Mouse (Mus musculus) B cell, adult (primary cell): ENCODE measurements around the gene Tubg2. TPM values are rescaled to one million over a fixed set of nuclear protein-coding genes. Genes with fewer than 3 reads are reported as not detected.

Experiments
- total RNA-seq: library from RNA; stranded (reverse); gene quantifications from 4 replicates; pipeline ENCODE4 v1.2.4, GENCODE M21; 2023; ENCODE audit not compliant: inconsistent age

The Tubg2 gene
- total RNA-seq: 2.9 to 6.1 TPM (median 3.9 TPM) in 4 replicates

GRCm38 (mm10) chr11:101155728-101156371 lies at the start of gene Tubg2:
TSS of gene Tubg2 (plus strand) at chr11:101155907.

GRCm38 (mm10) chr11:101119761-101120544 lies 35.8 kb upstream of the Tubg2 start, which contains the start of the genes Retreg3 and Tubg1:
TSS of gene Retreg3 (minus strand) at chr11:101119893.
TSS of gene Tubg1 (plus strand) at chr11:101119938.

GRCm38 (mm10) chr11:101170354-101170810 lies 14.7 kb downstream of the Tubg2 start, which contains the start of gene Cntnap1:
TSS of gene Cntnap1 (plus strand) at chr11:101170523.

GRCm38 (mm10) chr11:101170811-101171610 lies 15.3 kb downstream of the Tubg2 start, which contains the start of gene Plekhh3:
TSS of gene Plekhh3 (minus strand) at chr11:101171351.

GRCm38 (mm10) chr11:101174851-101175628 lies 19.3 kb downstream of the Tubg2 start, which contains the start of gene Ccr10:
TSS of gene Ccr10 (minus strand) at chr11:101175443.

Other genes starting within 250 kb of the Tubg2 start
- gene Stat3, start 216.4 kb upstream of the Tubg2 start, total RNA-seq: 235 to 266 TPM (median 245 TPM) in 4 replicates
- gene Cavin1, start 185.0 kb upstream of the Tubg2 start, total RNA-seq: 0.30 to 0.61 TPM (median 0.59 TPM) in 4 replicates
- 71.3 to 92.3 TPM (median 79.0 TPM) in 4 replicates for gene Atp6v0a1, start 146.5 kb upstream of the Tubg2 start, total RNA-seq
- 14.4 to 19.4 TPM (median 17.3 TPM) in 4 replicates for gene Naglu, start 85.9 kb upstream of the Tubg2 start, total RNA-seq
- 1.4 to 3.2 TPM (median 2.5 TPM) in 4 replicates for gene Hsd17b1, start 77.5 kb upstream of the Tubg2 start, total RNA-seq
- 17.2 to 20.1 TPM (median 18.2 TPM) in 4 replicates for gene Coasy, start 73.3 kb upstream of the Tubg2 start, total RNA-seq
- gene Mlx, start 68.6 kb upstream of the Tubg2 start, total RNA-seq: 30.7 to 44.8 TPM (median 34.4 TPM) in 4 replicates
- 3.3 to 5.1 TPM (median 4.1 TPM) in 4 replicates for gene Psmc3ip, start 60.5 kb upstream of the Tubg2 start, total RNA-seq
- gene Retreg3, start 36.0 kb upstream of the Tubg2 start, total RNA-seq: 71.0 to 73.7 TPM (median 72.2 TPM) in 4 replicates
- gene Tubg1, start 36.0 kb upstream of the Tubg2 start, total RNA-seq: 14.2 to 19.4 TPM (median 16.1 TPM) in 4 replicates
- 0.32 to 0.80 TPM (median 0.59 TPM) in 4 replicates for gene Cntnap1, start 14.6 kb downstream of the Tubg2 start, total RNA-seq
- 0.61 to 2.3 TPM (median 1.3 TPM) in 4 replicates for gene Plekhh3, start 15.4 kb downstream of the Tubg2 start, total RNA-seq
- gene Ccr10, start 19.5 kb downstream of the Tubg2 start, total RNA-seq: 0.60 TPM in 1 of 4 replicates, not detected in the others
- 74.4 to 88.1 TPM (median 79.3 TPM) in 4 replicates for gene Ezh1, start 70.6 kb downstream of the Tubg2 start, total RNA-seq
- not detected in 4 replicates for gene Ramp2, start 90.1 kb downstream of the Tubg2 start, total RNA-seq
- 73.6 to 86.7 TPM (median 83.1 TPM) in 4 replicates for gene Vps25, start 97.8 kb downstream of the Tubg2 start, total RNA-seq
- 0.21 to 1.5 TPM (median 1.1 TPM) in 4 replicates for gene Wnk4, start 104.7 kb downstream of the Tubg2 start, total RNA-seq
- 0.22 to 0.51 TPM (median 0.47 TPM) in 4 replicates for gene Cntd1, start 123.1 kb downstream of the Tubg2 start, total RNA-seq
- gene Coa3, start 123.2 kb downstream of the Tubg2 start, total RNA-seq: 26.7 to 40.5 TPM (median 28.5 TPM) in 4 replicates
- 177 to 193 TPM (median 186 TPM) in 4 replicates for gene Becn1, start 146.4 kb downstream of the Tubg2 start, total RNA-seq
- gene Psme3, start 160.3 kb downstream of the Tubg2 start, total RNA-seq: 134 to 152 TPM (median 146 TPM) in 4 replicates
- 13.2 to 15.9 TPM (median 13.8 TPM) in 4 replicates for gene Aoc2, start 169.2 kb downstream of the Tubg2 start, total RNA-seq
- gene Aoc3, start 174.7 kb downstream of the Tubg2 start, total RNA-seq: 0.26 to 0.87 TPM (median 0.59 TPM) in 4 replicates
- gene G6pc, start 211.7 kb downstream of the Tubg2 start, total RNA-seq: not detected in 4 replicates